Mouse (Mus musculus) cerebellum, adult (tissue): Measurements from ENCODE around the gene Cntn4.

Experiments
- ATAC-seq: cut with Nextera tagmentation; 2 replicates; pipeline ENCODE4 v1.9.2; 2017; ENCODE audit warnings: mild to moderate bottlenecking, moderate library complexity, mixed read lengths; ENCODE audit not compliant: insufficient number of reproducible peaks, low FRiP score, low TSS enrichment

The Cntn4 gene

DNA sequence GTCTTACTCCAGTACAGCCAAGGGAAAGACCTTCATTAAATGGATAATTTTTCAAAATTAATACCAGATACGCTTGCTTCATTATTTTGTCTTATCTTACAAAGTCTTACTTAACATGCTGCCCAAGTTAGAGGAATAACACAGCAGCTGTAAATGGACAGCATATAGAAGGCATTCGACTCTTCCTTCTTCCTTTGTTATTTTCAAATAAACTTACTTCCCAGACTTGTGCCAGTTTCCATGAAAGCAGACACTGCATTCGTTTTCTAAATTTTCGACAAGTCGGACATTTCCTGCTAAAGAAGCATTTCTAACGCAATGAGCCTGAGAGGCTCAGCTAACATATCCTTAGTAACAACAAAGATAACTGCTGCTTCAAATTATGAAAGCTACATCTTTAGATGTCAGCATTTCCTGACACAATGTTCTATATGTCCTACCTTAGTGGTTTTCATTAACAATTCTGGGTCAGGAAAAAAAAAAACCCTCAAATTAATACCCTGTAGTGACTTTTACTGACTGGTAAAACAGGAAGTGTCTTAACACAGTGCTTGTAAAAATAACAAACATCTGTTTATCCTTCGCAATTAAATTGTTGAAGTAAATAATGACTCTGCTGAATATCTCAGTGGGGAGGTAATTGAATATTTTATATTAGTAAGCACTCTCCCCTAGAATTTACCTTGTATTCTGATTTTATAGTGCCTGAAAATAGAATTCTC lies 1068.4 kb downstream of the Cntn4 start:
- ATAC-seq = no peak

DNA sequence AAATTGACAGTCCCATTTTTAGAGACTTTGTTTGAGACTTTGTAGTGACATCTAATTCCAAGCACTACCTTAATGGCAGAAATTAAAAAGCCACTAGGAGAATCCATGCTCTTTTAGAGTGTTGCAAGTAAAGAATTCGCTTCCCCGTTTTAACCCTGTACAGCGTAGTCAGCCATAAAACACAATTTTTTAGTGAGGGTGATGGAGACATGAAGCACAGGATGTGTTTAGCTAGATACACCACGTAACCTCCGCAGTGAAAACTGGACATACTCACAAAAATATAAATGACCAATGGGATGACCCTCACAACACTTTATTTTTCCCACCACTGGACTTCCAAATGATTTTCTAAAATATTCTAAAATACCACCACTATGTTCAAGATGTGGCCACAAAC lies 1069.8 kb downstream of the Cntn4 start:
- no peak for ATAC-seq

GRCm38 (mm10) chr6:106747804-106748203 lies 1070.3 kb downstream of the Cntn4 start:
- ATAC-seq = no peak
